ENCODE assay signal across 21 mouse cellular contexts in genomic region chr7:90696181-90696950, GRCm38 (mm10).
DNase-seq lines count a peak whose midpoint lies in the region; ATAC-seq and TF ChIP-seq lines count a peak whose summit lies in the region.
"Had no signal": no experiment of that assay in that cellular context is flagged by ENCODE, and none has a peak within 500 bp of the region (broad histone marks: within the 10 kb centered on the region; RNA-seq: fewer than 3 reads in every experiment).

No protein-coding gene starts in this region.

- TF ChIP-seq CTCF in layer of hippocampus, adult 2 months (conservative IDR thresholded peaks at IDR 0.05), result no peak

- H3K27me3 ChIP-seq in kidney, embryonic 14.5 days (ENCODE audit: control insufficient read depth, insufficient read depth, low read length), result no peaks in the 10 kb centered on the region
- H3K27me3 ChIP-seq in neural tube, embryonic 15.5 days (replicated peaks), result no peaks in the 10 kb centered on the region
- H3K27me3 ChIP-seq: embryonic facial prominence, embryonic 13.5 days; forebrain, embryonic 15.5 days; heart, embryonic 15.5 days; Patski had no signal

- H3K9ac ChIP-seq in kidney, embryonic 14.5 days (ENCODE audit: low read depth, low read length), result no peak overlapping the region
- no peak overlapping the region for H3K9ac ChIP-seq in neural tube, embryonic 15.5 days (replicated peaks)
- H3K9ac ChIP-seq: embryonic facial prominence, embryonic 13.5 days; forebrain, embryonic 15.5 days; heart, embryonic 15.5 days; hindbrain, embryonic 14.5 days had no signal

- H3K9me3 ChIP-seq in kidney, embryonic 14.5 days (ENCODE audit: control insufficient read depth, low read length), result no peaks in the 10 kb centered on the region
- no peaks in the 10 kb centered on the region for H3K9me3 ChIP-seq in neural tube, embryonic 15.5 days (replicated peaks)
- H3K9me3 ChIP-seq: embryonic facial prominence, embryonic 13.5 days; forebrain, embryonic 15.5 days; heart, embryonic 15.5 days had no signal

- ATAC-seq in kidney, embryonic 14.5 days (ENCODE audit: low FRiP score, low TSS enrichment), result peak; percentile 82; the same call in 1 of the 2 replicates
- no peak for ATAC-seq in neural tube, embryonic 15.5 days (ENCODE audit: low FRiP score)
- ATAC-seq: activated CD4-positive, CD25-positive, alpha-beta regulatory T cell, adult 4 months; forebrain, embryonic 15.5 days; Patski had no signal

- no peak overlapping the region for H3K27ac ChIP-seq in kidney, embryonic 14.5 days (ENCODE audit: low read depth, low read length)
- peak overlapping the region; percentile 48 for H3K27ac ChIP-seq in layer of hippocampus, adult 2 months
- no peak overlapping the region for H3K27ac ChIP-seq in neural tube, embryonic 15.5 days (replicated peaks)
- H3K27ac ChIP-seq: embryonic facial prominence, embryonic 13.5 days; forebrain, embryonic 15.5 days; heart, adult 2 months; heart, embryonic 15.5 days; hindbrain, embryonic 14.5 days had no signal

- no peak overlapping the region for H3K4me2 ChIP-seq in kidney, embryonic 14.5 days (replicated peaks; ENCODE audit: low read depth, low read length)
- no peak overlapping the region for H3K4me2 ChIP-seq in neural tube, embryonic 15.5 days
- H3K4me2 ChIP-seq: embryonic facial prominence, embryonic 13.5 days; forebrain, embryonic 15.5 days; heart, embryonic 11.5 days; heart, embryonic 15.5 days; hindbrain, embryonic 14.5 days had no signal

- no peaks in the 10 kb centered on the region for H3K36me3 ChIP-seq in kidney, embryonic 14.5 days (ENCODE audit: control insufficient read depth, insufficient read depth, low read length)
- H3K36me3 ChIP-seq in neural tube, embryonic 15.5 days, result no peaks in the 10 kb centered on the region
- H3K36me3 ChIP-seq: embryonic facial prominence, embryonic 13.5 days; forebrain, embryonic 15.5 days; heart, embryonic 15.5 days had no signal

- no peaks in the 10 kb centered on the region for H3K4me1 ChIP-seq in kidney, embryonic 14.5 days (ENCODE audit: control insufficient read depth, insufficient read depth, low read length)
- no peaks in the 10 kb centered on the region for H3K4me1 ChIP-seq in neural tube, embryonic 15.5 days
- H3K4me1 ChIP-seq: embryonic facial prominence, embryonic 13.5 days; forebrain, embryonic 15.5 days; heart, embryonic 15.5 days had no signal

- no peak overlapping the region for H3K4me3 ChIP-seq in kidney, embryonic 14.5 days (ENCODE audit: low read length)
- H3K4me3 ChIP-seq in layer of hippocampus, adult 2 months, result no peak overlapping the region
- no peak overlapping the region for H3K4me3 ChIP-seq in neural tube, embryonic 15.5 days (replicated peaks)
- H3K4me3 ChIP-seq: embryonic facial prominence, embryonic 13.5 days; forebrain, embryonic 15.5 days; heart, adult 2 months; heart, embryonic 15.5 days had no signal

- DNase-seq in cerebellum, postnatal 14 days, result peak; percentile 35 to 36
- no peak for DNase-seq in cerebellum, adult 11 months
- DNase-seq in kidney, adult 8-10 months, result no peak
- no peak for DNase-seq in layer of hippocampus, adult 2 months (ENCODE audit: low spot score in 2 of 2)
- no peak for DNase-seq in layer of hippocampus, adult 11-12 months (ENCODE audit: low spot score)
- peak; percentile 55 for DNase-seq in Muller cell, postnatal 12 days (ENCODE audit: inconsistent ontology term)
- DNase-seq: adrenal gland, postnatal 14 days; cerebellum, adult 2 months; cerebellum, postnatal 36 days; gastrocnemius, postnatal 10 days; heart, adult 2 months; heart, postnatal 14 days had no signal

- 49% methylated on average over 7 of the region's 7 CpGs for WGBS in kidney, embryonic 14.5 days
- 75% methylated on average over 7 of the region's 7 CpGs for WGBS in neural tube, embryonic 15.5 days

Comparison
In these comparisons a context has a peak if more than half of its experiments do, and no peak if none do; other contexts are left out.
1. DNase-seq: peak in cerebellum, postnatal 14 days (2 of 2) and Muller cell, postnatal 12 days (single experiment); none in cerebellum, adult 11 months (single experiment), kidney, adult 8-10 months (0 of 2), layer of hippocampus, adult 2 months (0 of 2) and layer of hippocampus, adult 11-12 months (single experiment).